Mouse (Mus musculus) thymus, postnatal 36 days (tissue): ENCODE results near the gene St3gal2.
"Not testable (repeated sequence)": the region's sequence is repeated elsewhere in the genome, so short reads cannot be mapped to it uniquely, and the experiment has no call there.

Source experiments
- DNase-seq, 2 experiments: peaks; one replicate each; pipeline ENCODE4 v3.0.0; 2022; ENCODE audit warnings: mixed read lengths in 2 of 2

Gene St3gal2

GRCm38 (mm10) chr8:110997547-110998531 is 78.1 kb downstream of the St3gal2 start, which contains the start of gene Ddx19a:
TSS of gene Ddx19a (minus strand) at chr8:110997800.
- DNase-seq = peak; percentile 83 to 87

- not testable (repeated sequence) for DNase-seq
Measured at GRCm38 (mm10) chr8:111010230-111010991, 90.7 kb downstream of the St3gal2 start.
